21 mouse cellular contexts compared by ENCODE assay signal in genomic region chr12:91298700-91299099, GRCm38 (mm10).
DNase-seq lines count a peak whose midpoint lies in the region; ATAC-seq and TF ChIP-seq lines count a peak whose summit lies in the region.
"Had no signal": no experiment of that assay in that cellular context is flagged by ENCODE, and none has a peak within 500 bp of the region (broad histone marks: within the 10 kb centered on the region; RNA-seq: fewer than 3 reads in every experiment).

No protein-coding gene starts in this region.

- ATAC-seq in CD4-positive, CD25-positive, alpha-beta regulatory T cell, adult 4 months: peak; percentile 23
- no peak for ATAC-seq in stomach, postnatal 0 days (ENCODE audit: low FRiP score, low TSS enrichment)
- ATAC-seq: forebrain, embryonic 14.5 days; forebrain, embryonic 16.5 days had no signal

- no peaks in the 10 kb centered on the region for H3K27me3 ChIP-seq in stomach, postnatal 0 days (ENCODE audit: control insufficient read depth, insufficient read depth, low read length)
- H3K27me3 ChIP-seq: embryonic facial prominence, embryonic 13.5 days; embryonic facial prominence, embryonic 15.5 days; forebrain, embryonic 12.5 days had no signal

- H3K9ac ChIP-seq in stomach, postnatal 0 days (ENCODE audit: low read length): no peak overlapping the region
- H3K9ac ChIP-seq: embryonic facial prominence, embryonic 13.5 days; embryonic facial prominence, embryonic 15.5 days; forebrain, embryonic 12.5 days had no signal

- H3K9me3 ChIP-seq in stomach, postnatal 0 days (ENCODE audit: control insufficient read depth, low read length): no peaks in the 10 kb centered on the region
- H3K9me3 ChIP-seq: embryonic facial prominence, embryonic 13.5 days; embryonic facial prominence, embryonic 15.5 days; forebrain, embryonic 10.5 days; forebrain, embryonic 12.5 days had no signal

- H3K36me3 ChIP-seq in stomach, postnatal 0 days (ENCODE audit: control insufficient read depth, insufficient read depth, low read length): no peaks in the 10 kb centered on the region
- H3K36me3 ChIP-seq: embryonic facial prominence, embryonic 15.5 days had no signal

- peak; percentile 54 for DNase-seq in induced T-regulatory cell, adult 2 months (ENCODE audit: low read depth)
- DNase-seq in gastrocnemius, postnatal 36 days: no peak
- no peak for DNase-seq in cerebellum, adult 11 months
- DNase-seq in stomach, postnatal 0 days (ENCODE audit: low spot score): no peak
- DNase-seq: adrenal gland, adult 8-10 months; adrenal gland, postnatal 14 days; adrenal gland, postnatal 36 days; cerebellum, adult 18-20 months; cerebellum, adult 8-10 months; cerebellum, adult 9-11 months; cerebellum, postnatal 14 days; cerebellum, postnatal 36 days; embryo, embryonic 11 days had no signal

- H3K27ac ChIP-seq in stomach, postnatal 0 days (replicated peaks): no peak overlapping the region
- H3K27ac ChIP-seq: embryonic facial prominence, embryonic 13.5 days; embryonic facial prominence, embryonic 15.5 days; forebrain, embryonic 10.5 days; forebrain, embryonic 12.5 days had no signal

- intact Hi-C loops in gastrocnemius, postnatal 36 days (cut with DNase I): no loop called here

- WGBS in stomach, postnatal 0 days: 94% methylated on average over 6 of the region's 6 CpGs

- TF ChIP-seq EP300 in stomach, postnatal 0 days (optimal IDR thresholded peaks at IDR 0.05): no peak

- H3K4me1 ChIP-seq in stomach, postnatal 0 days (replicated peaks; ENCODE audit: control insufficient read depth, insufficient read depth): no peaks in the 10 kb centered on the region
- H3K4me1 ChIP-seq: embryonic facial prominence, embryonic 13.5 days; embryonic facial prominence, embryonic 15.5 days; forebrain, embryonic 10.5 days; forebrain, embryonic 12.5 days had no signal

- no peak for TF ChIP-seq CTCF in stomach, postnatal 0 days (IDR thresholded peaks at IDR 0.05; ENCODE audit: low read depth)

- no peak overlapping the region for H3K4me3 ChIP-seq in stomach, postnatal 0 days (ENCODE audit: low read depth, low read length)
- H3K4me3 ChIP-seq: embryonic facial prominence, embryonic 13.5 days; embryonic facial prominence, embryonic 15.5 days; erythroblast, embryonic 14.5 days; forebrain, embryonic 10.5 days; forebrain, embryonic 12.5 days had no signal

- no peak overlapping the region for H3K4me2 ChIP-seq in stomach, postnatal 0 days (replicated peaks; ENCODE audit: low read depth)
- H3K4me2 ChIP-seq: embryonic facial prominence, embryonic 13.5 days; embryonic facial prominence, embryonic 15.5 days; forebrain, embryonic 12.5 days had no signal
